Mouse (Mus musculus) cortical plate, adult 2 months (tissue): ENCODE data around the gene Uvrag.

ENCODE experiments used
- CTCF ChIP-seq: fragments of 200-500 bp; IDR thresholded peaks from 2 replicates; pipeline ENCODE4 v1.5.1; 2011; ENCODE audit warnings: mild to moderate bottlenecking, control low read depth, low read length; ENCODE audit not compliant: insufficient read depth; ENCODE audit errors: extremely low read depth
- POLR2A ChIP-seq: fragments of 200-500 bp; IDR thresholded peaks from 2 replicates; pipeline ENCODE4 v1.6.1; 2011; ENCODE audit warnings: mild to moderate bottlenecking, low read length, control low read depth; ENCODE audit not compliant: insufficient read depth; ENCODE audit errors: extremely low read depth

GRCm38 (mm10) chr7:99041818-99042217, 99.1 kb downstream of the Uvrag start:
- TF ChIP-seq CTCF (no peak), POLR2A (no peak)
